Mouse (Mus musculus): ENCODE results near the gene Inpp4a. TPM values are rescaled to one million over a fixed set of nuclear protein-coding genes. Genes with fewer than 3 reads are reported as not detected.
A peak's percentile ranks its signal among the peaks of the same experiment; 100 is the strongest.

The Inpp4a gene
- total RNA-seq (2014; fragmentation: Nextera tagmentation), result 4.2 and 6.2 TPM in 2 replicates
- 5.4 and 6.1 TPM in 2 replicates for total RNA-seq (2017)
- 2.9 and 4.5 TPM in 2 replicates for polyA plus RNA-seq (2012)

GRCm38 (mm10) chr1:37299540-37300491 is at the start of gene Inpp4a:
Gene Inpp4a (plus strand): TSS chr1:37299865.
- TF ChIP-seq CTCF (IDR thresholded peaks at IDR 0.05; ENCODE audit: low read depth, low read length) (no peak), GATA2 (IDR thresholded peaks at IDR 0.05; ENCODE audit: borderline replicate concordance, low read depth, low read length) (no peak), TAL1 (conservative IDR thresholded peaks at IDR 0.05; ENCODE audit: low read depth, low read length) (no peak), POLR2AphosphoS5 (IDR thresholded peaks at IDR 0.05; ENCODE audit: insufficient replicate concordance, low read depth, low read length) (no peak), GATA1 (IDR thresholded peaks at IDR 0.05; ENCODE audit: borderline replicate concordance, low read length) (no peak)
- 0 out of 2 replicates have a peak, but pooled peaks cover 6% of the 10 kb centered on the region for H3K9me3 ChIP-seq (replicated peaks)
- H3K4me3 ChIP-seq (ENCODE audit: low read depth, low read length), result peak within 1 kb of the TSS; percentile 73
- no peaks in the 10 kb centered on the region for H3K36me3 ChIP-seq (replicated peaks)
- H3K27me3 ChIP-seq (ENCODE audit: insufficient read depth, low read length), result peaks cover 21% of the 10 kb centered on the region
- peak; percentile 84 for DNase-seq (ENCODE audit: low spot score)
- ATAC-seq (ENCODE audit: extremely low read depth, insufficient number of reproducible peaks, low FRiP score, poor library complexity, severe bottlenecking), result peak; percentile 86
- peaks cover 13% of the 10 kb centered on the region for H3K4me1 ChIP-seq (ENCODE audit: insufficient read depth, low read depth, low read length)

GRCm38 (mm10) chr1:37250643-37251310 is 48.9 kb upstream of the Inpp4a start:
- peak; percentile 51 for DNase-seq (ENCODE audit: low spot score)
- Histone ChIP-seq H3K36me3 (replicated peaks) (no peaks in the 10 kb centered on the region), H3K4me1 (ENCODE audit: insufficient read depth, low read depth, low read length) (no peaks in the 10 kb centered on the region), H3K27me3 (ENCODE audit: insufficient read depth, low read length) (peaks cover 6% of the 10 kb centered on the region; the same call in 1 of the 2 replicates), H3K9me3 (replicated peaks) (no peaks in the 10 kb centered on the region), H3K4me3 (ENCODE audit: low read depth, low read length) (no peak overlapping the region)
- TF ChIP-seq GATA1 (IDR thresholded peaks at IDR 0.05; ENCODE audit: borderline replicate concordance, low read length), result no peak
- peak; percentile 20; the same call in 1 of the 2 replicates for TF ChIP-seq CTCF (IDR thresholded peaks at IDR 0.05; ENCODE audit: low read depth, low read length)
- no peak for TF ChIP-seq POLR2AphosphoS5 (IDR thresholded peaks at IDR 0.05; ENCODE audit: insufficient replicate concordance, low read depth, low read length)
- no peak for ATAC-seq (ENCODE audit: extremely low read depth, insufficient number of reproducible peaks, low FRiP score, poor library complexity, severe bottlenecking)

GRCm38 (mm10) chr1:37258443-37258842 is 41.2 kb upstream of the Inpp4a start:
- H3K9me3 ChIP-seq (replicated peaks), result no peaks in the 10 kb centered on the region
- DNase-seq (ENCODE audit: low spot score) (no peak), ATAC-seq (ENCODE audit: extremely low read depth, insufficient number of reproducible peaks, low FRiP score, poor library complexity, severe bottlenecking) (no peak)
- no peaks in the 10 kb centered on the region for H3K36me3 ChIP-seq (replicated peaks)
- no peak overlapping the region for H3K4me3 ChIP-seq (ENCODE audit: low read depth, low read length)
- no peaks in the 10 kb centered on the region; the same call in 1 of the 2 replicates for H3K4me1 ChIP-seq (ENCODE audit: insufficient read depth, low read depth, low read length)
- peaks cover 5% of the 10 kb centered on the region for H3K27me3 ChIP-seq (ENCODE audit: insufficient read depth, low read length)
- TF ChIP-seq CTCF (IDR thresholded peaks at IDR 0.05; ENCODE audit: low read depth, low read length) (no peak), TAL1 (conservative IDR thresholded peaks at IDR 0.05; ENCODE audit: low read depth, low read length) (no peak), GATA1 (IDR thresholded peaks at IDR 0.05; ENCODE audit: borderline replicate concordance, low read length) (no peak), POLR2AphosphoS5 (IDR thresholded peaks at IDR 0.05; ENCODE audit: insufficient replicate concordance, low read depth, low read length) (no peak), GATA2 (IDR thresholded peaks at IDR 0.05; ENCODE audit: borderline replicate concordance, low read depth, low read length) (no peak)

GRCm38 (mm10) chr1:37272464-37272863 is 27.2 kb upstream of the Inpp4a start:
- no peaks in the 10 kb centered on the region for H3K9me3 ChIP-seq (replicated peaks)
- H3K4me1 ChIP-seq (ENCODE audit: insufficient read depth, low read depth, low read length), result peaks cover 7% of the 10 kb centered on the region; the same call in 1 of the 2 replicates
- H3K36me3 ChIP-seq (replicated peaks), result no peaks in the 10 kb centered on the region
- no peak overlapping the region for H3K4me3 ChIP-seq (ENCODE audit: low read depth, low read length)
- ATAC-seq (ENCODE audit: extremely low read depth, insufficient number of reproducible peaks, low FRiP score, poor library complexity, severe bottlenecking) (no peak), DNase-seq (ENCODE audit: low spot score) (peak; percentile 43)
- TF ChIP-seq CTCF (IDR thresholded peaks at IDR 0.05; ENCODE audit: low read depth, low read length), result peak; percentile 97
- TF ChIP-seq GATA2 (IDR thresholded peaks at IDR 0.05; ENCODE audit: borderline replicate concordance, low read depth, low read length), result no peak
- no peaks in the 10 kb centered on the region; the same call in 1 of the 2 replicates for H3K27me3 ChIP-seq (ENCODE audit: insufficient read depth, low read length)

DNA sequence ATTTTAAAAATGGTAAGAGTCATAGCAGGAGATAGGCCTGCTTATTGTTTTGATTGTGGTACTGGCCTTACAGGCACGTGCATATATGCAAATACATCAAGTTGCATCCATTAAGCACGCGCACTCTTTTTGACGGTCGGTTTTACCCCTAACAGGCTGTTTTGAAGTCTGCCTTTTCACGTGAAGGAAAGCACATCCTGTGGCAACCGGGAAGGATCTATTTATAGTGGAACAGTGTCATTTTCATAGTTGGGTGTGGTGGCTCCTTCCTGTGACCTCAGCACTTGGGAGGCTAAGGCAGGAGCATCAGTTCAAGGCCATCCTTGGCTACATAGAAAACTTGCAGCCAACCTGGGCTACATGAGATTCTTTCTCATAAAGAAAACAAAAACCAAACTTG is 13.1 kb upstream of the Inpp4a start:
- Histone ChIP-seq H3K36me3 (replicated peaks) (no peaks in the 10 kb centered on the region), H3K4me3 (ENCODE audit: low read depth, low read length) (no peak overlapping the region), H3K27me3 (ENCODE audit: insufficient read depth, low read length) (no peaks in the 10 kb centered on the region), H3K9me3 (replicated peaks) (peaks cover 7% of the 10 kb centered on the region), H3K4me1 (ENCODE audit: insufficient read depth, low read depth, low read length) (no peaks in the 10 kb centered on the region)
- TF ChIP-seq POLR2AphosphoS5 (IDR thresholded peaks at IDR 0.05; ENCODE audit: insufficient replicate concordance, low read depth, low read length) (no peak), GATA2 (IDR thresholded peaks at IDR 0.05; ENCODE audit: borderline replicate concordance, low read depth, low read length) (no peak)
- no peak for DNase-seq (ENCODE audit: low spot score)
- no peak for ATAC-seq (ENCODE audit: extremely low read depth, insufficient number of reproducible peaks, low FRiP score, poor library complexity, severe bottlenecking)

- ATAC-seq (ENCODE audit: extremely low read depth, insufficient number of reproducible peaks, low FRiP score, poor library complexity, severe bottlenecking) (no peak), DNase-seq (ENCODE audit: low spot score) (no peak)
- TF ChIP-seq GATA1 (IDR thresholded peaks at IDR 0.05; ENCODE audit: borderline replicate concordance, low read length) (no peak), GATA2 (IDR thresholded peaks at IDR 0.05; ENCODE audit: borderline replicate concordance, low read depth, low read length) (no peak), TAL1 (conservative IDR thresholded peaks at IDR 0.05; ENCODE audit: low read depth, low read length) (no peak), CTCF (IDR thresholded peaks at IDR 0.05; ENCODE audit: low read depth, low read length) (no peak), POLR2AphosphoS5 (IDR thresholded peaks at IDR 0.05; ENCODE audit: insufficient replicate concordance, low read depth, low read length) (no peak)
- Histone ChIP-seq H3K9me3 (replicated peaks) (peaks cover 7% of the 10 kb centered on the region), H3K27me3 (ENCODE audit: insufficient read depth, low read length) (no peaks in the 10 kb centered on the region), H3K4me3 (ENCODE audit: low read depth, low read length) (no peak overlapping the region), H3K36me3 (replicated peaks) (no peaks in the 10 kb centered on the region), H3K4me1 (ENCODE audit: insufficient read depth, low read depth, low read length) (no peaks in the 10 kb centered on the region)
These were observed 11.9 kb upstream of the Inpp4a start for GRCm38 (mm10) chr1:37287748-37288147.
